Mouse (Mus musculus): ENCODE measurements around the gene Caprin1. TPM values are rescaled to one million over a fixed set of nuclear protein-coding genes. Genes with fewer than 3 reads are reported as not detected.

The Caprin1 gene
- total RNA-seq (2021) = 100 to 1,000 TPM; 343 to 464 TPM
- long read RNA-seq, experiment 1, full-length matches to known transcripts = 164 of 220 reads
- long read RNA-seq, experiment 1, partial matches to known transcripts = 30 of 220 reads
- long read RNA-seq, experiment 1, other reads (novel, unspliced or antisense) = 26 of 220 reads
- long read RNA-seq, experiment 2, full-length matches to known transcripts = 382 of 520 reads
- long read RNA-seq, experiment 2, partial matches to known transcripts = 112 of 520 reads
- long read RNA-seq, experiment 2, other reads (novel, unspliced or antisense) = 26 of 520 reads

GRCm38 (mm10) chr2:103797491-103798009 lies at the start of gene Caprin1:
Caprin1 (minus strand) TSS chr2:103797649.
- DNase-seq (ENCODE audit: low spot score in 2 of 2) = peak; percentile 87 to 90

- DNase-seq (ENCODE audit: low spot score in 2 of 2) = no peak
Measured at GRCm38 (mm10) chr2:103846875-103847274, 49.4 kb upstream of the Caprin1 start.

- no peak for DNase-seq (ENCODE audit: low spot score in 2 of 2)
Measured at GRCm38 (mm10) chr2:103846271-103846670, 48.8 kb upstream of the Caprin1 start.

GRCm38 (mm10) chr2:103844016-103844415 lies 46.6 kb upstream of the Caprin1 start:
- DNase-seq (ENCODE audit: low spot score in 2 of 2) = no peak

- no peak for DNase-seq (ENCODE audit: low spot score in 2 of 2)
Measured at GRCm38 (mm10) chr2:103843321-103843720, 45.9 kb upstream of the Caprin1 start.

- no peak for DNase-seq (ENCODE audit: low spot score in 2 of 2)
Measured at GRCm38 (mm10) chr2:103842299-103842698, 44.9 kb upstream of the Caprin1 start.

- DNase-seq (ENCODE audit: low spot score in 2 of 2) = no peak
Measured at GRCm38 (mm10) chr2:103838483-103838882, 41.0 kb upstream of the Caprin1 start.

- DNase-seq (ENCODE audit: low spot score in 2 of 2) = no peak
Measured at GRCm38 (mm10) chr2:103837166-103837565, 39.7 kb upstream of the Caprin1 start.

- DNase-seq (ENCODE audit: low spot score in 2 of 2) = no peak
Measured at GRCm38 (mm10) chr2:103835614-103836395, 38.4 kb upstream of the Caprin1 start.

GRCm38 (mm10) chr2:103833816-103834445 lies 36.5 kb upstream of the Caprin1 start:
- DNase-seq (ENCODE audit: low spot score in 2 of 2) = no peak

- DNase-seq (ENCODE audit: low spot score in 2 of 2) = no peak
Measured at GRCm38 (mm10) chr2:103832899-103833298, 35.5 kb upstream of the Caprin1 start.

GRCm38 (mm10) chr2:103828900-103829299 lies 31.5 kb upstream of the Caprin1 start:
- DNase-seq (ENCODE audit: low spot score in 2 of 2) = no peak

- no peak for DNase-seq (ENCODE audit: low spot score in 2 of 2)
Measured at GRCm38 (mm10) chr2:103824916-103825315, 27.5 kb upstream of the Caprin1 start.

GRCm38 (mm10) chr2:103822560-103822959 lies 25.1 kb upstream of the Caprin1 start:
- no peak for DNase-seq (ENCODE audit: low spot score in 2 of 2)

GRCm38 (mm10) chr2:103817145-103817895 lies 19.9 kb upstream of the Caprin1 start:
- DNase-seq (ENCODE audit: low spot score in 2 of 2) = no peak

GRCm38 (mm10) chr2:103815976-103816375 lies 18.5 kb upstream of the Caprin1 start:
- DNase-seq (ENCODE audit: low spot score in 2 of 2) = no peak

GRCm38 (mm10) chr2:103811465-103812191 lies 14.2 kb upstream of the Caprin1 start:
- DNase-seq (ENCODE audit: low spot score in 2 of 2) = no peak

GRCm38 (mm10) chr2:103810412-103810811 lies 13.0 kb upstream of the Caprin1 start:
- no peak for DNase-seq (ENCODE audit: low spot score in 2 of 2)

- DNase-seq (ENCODE audit: low spot score in 2 of 2) = no peak
Measured at GRCm38 (mm10) chr2:103808466-103808865, 11.0 kb upstream of the Caprin1 start.

Data from adrenal gland, adult 18-20 months (tissue).